Mouse (Mus musculus): ENCODE results near the gene Sema3e.

DNA sequence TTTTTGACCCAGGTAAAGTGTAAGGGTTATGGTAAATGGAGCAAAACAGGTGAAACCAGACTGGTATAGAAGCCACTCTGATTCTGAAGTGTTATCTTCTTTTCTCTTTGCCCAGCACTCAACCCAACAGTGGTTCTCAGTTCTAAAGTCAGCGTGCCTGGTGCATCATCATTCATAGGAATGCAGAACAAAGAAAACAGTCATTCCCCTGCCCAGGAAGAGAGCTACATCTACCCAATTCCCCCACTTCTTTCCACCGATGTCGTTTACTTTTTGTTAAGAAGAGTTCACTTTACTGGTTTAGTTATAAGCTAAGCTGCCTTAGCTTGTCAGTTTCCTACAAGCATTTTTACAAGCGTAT, 65.5 kb downstream of the Sema3e start:
- TF ChIP-seq CTCF (conservative IDR thresholded peaks at IDR 0.05; ENCODE audit: insufficient read depth, insufficient read length, low read depth, low read length) (no peak), POLR2A (IDR thresholded peaks at IDR 0.05; ENCODE audit: low read depth, low read length) (no peak)

All from kidney, adult 2 months (tissue).